Mouse (Mus musculus) urinary bladder, postnatal 10 days (tissue): Measurements from ENCODE around the gene Tab1.

Source experiments
- DNase-seq: peaks from one replicate; pipeline ENCODE4 v3.0.0; 2022; ENCODE audit warnings: low spot score

Tab1 gene

GRCm38 (mm10) chr15:80163274-80163673 lies 30.3 kb downstream of the Tab1 start:
- DNase-seq, result no peak

DNA sequence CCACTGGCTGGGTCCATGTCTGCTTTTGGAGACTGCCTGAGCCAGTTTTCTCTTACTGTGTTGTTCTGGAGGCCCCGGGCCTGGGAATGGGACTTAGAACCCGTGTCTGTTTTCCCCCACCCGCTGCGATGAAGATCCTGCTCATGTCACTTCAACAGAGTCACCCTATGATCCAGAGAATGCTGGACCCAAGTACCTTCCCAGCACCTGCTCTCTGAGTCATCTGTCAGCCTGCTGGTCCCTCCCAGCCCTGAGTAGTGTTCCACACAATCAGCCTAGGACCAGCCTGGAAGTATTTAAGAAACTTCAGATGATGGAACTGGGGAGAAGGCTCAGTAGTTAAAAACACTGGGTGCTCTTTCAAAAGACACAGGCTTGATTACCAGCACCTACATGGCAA lies 30.8 kb downstream of the Tab1 start:
- no peak for DNase-seq

- no peak for DNase-seq
Measured at GRCm38 (mm10) chr15:80165396-80165795, 32.5 kb downstream of the Tab1 start.

DNA sequence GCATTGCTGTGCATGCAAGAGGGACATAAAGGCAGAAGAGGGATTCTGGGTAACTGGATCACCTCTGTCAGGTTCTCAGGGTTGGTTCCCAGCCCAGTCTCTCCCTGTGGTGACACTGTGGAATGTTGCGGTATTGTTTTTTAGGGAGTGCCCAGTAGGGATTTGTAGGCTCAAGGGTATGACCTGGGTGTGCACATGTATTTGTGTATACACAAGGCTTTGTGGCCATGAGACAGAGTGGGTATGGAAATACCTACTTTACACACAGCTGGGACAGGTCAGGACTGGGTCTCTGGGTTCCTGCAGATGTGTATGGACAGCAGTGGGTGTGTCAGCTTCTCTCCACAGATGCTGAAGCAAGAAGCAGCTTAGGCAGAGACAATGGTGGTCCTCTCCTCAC lies 36.6 kb downstream of the Tab1 start:
- no peak for DNase-seq

GRCm38 (mm10) chr15:80170357-80170756 lies 37.4 kb downstream of the Tab1 start:
- no peak for DNase-seq

- DNase-seq, result no peak
Measured at GRCm38 (mm10) chr15:80171286-80171685, 38.4 kb downstream of the Tab1 start.

DNA sequence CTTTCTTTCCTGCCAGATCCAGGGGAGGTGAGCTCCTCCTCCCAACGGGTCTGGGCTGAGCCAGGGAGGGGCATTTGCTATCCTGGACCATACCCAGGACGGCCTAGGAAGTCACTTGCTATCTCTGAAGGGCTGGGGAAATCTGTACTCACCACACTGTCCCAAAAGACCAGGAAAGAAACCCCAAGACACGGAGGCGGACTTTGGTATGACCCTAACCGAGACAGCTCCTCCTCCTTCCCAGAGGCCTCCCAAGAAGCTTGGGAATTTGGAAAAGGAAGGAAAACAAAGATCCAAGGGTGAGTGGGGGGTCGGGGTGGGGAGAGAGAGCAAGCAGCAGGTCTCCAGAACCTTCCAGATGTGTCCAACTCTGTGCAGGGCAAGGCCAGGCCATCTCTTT lies 38.9 kb downstream of the Tab1 start:
- DNase-seq, result no peak

GRCm38 (mm10) chr15:80173001-80173771 lies 40.3 kb downstream of the Tab1 start, which contains the start of gene Mgat3:
Gene Mgat3, plus strand, starts transcription at chr15:80173721.
- no peak for DNase-seq

- DNase-seq, result no peak
Measured at GRCm38 (mm10) chr15:80173781-80174597, 41.1 kb downstream of the Tab1 start.

GRCm38 (mm10) chr15:80174598-80174875 lies 41.6 kb downstream of the Tab1 start:
- DNase-seq, result no peak

DNA sequence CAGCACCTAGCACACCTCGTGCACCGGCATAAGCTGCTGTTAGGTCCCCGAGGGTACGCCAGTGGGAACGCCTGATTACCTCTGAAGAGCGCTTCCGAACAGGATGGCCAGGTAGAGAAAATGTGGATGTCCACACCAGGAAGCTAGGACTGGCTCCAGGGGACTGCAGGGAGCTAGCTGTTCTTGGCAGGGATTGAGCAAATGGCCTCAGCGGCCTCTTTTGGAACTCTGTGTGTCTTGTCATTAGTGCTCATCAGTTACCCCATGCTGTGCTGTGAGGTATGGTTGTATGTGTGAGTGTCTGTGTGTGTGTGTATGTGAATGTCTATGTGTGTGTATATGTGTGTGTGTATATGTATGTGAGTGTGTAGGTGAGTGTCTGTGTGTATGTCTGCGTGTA lies 42.4 kb downstream of the Tab1 start:
- DNase-seq, result no peak

DNA sequence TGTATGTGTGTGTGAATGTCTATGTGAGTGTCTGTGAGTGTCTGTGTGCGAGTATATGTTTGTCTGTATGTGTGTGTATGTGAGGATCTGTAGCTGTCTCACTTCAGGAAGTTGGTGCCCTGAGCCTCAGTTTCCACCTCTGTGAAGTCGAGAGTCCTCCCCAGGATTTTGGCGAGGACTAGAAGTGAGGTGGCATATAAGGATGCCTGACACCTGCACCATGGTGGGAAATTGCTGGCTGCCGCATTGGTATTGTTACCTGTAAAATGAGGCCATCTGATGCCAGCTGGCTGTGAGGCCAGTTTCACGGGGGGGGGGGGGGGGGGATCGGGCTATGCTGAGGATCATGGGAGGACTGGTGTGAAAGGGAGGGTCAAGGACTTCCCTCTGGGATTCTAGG lies 42.8 kb downstream of the Tab1 start:
- DNase-seq, result no peak

DNA sequence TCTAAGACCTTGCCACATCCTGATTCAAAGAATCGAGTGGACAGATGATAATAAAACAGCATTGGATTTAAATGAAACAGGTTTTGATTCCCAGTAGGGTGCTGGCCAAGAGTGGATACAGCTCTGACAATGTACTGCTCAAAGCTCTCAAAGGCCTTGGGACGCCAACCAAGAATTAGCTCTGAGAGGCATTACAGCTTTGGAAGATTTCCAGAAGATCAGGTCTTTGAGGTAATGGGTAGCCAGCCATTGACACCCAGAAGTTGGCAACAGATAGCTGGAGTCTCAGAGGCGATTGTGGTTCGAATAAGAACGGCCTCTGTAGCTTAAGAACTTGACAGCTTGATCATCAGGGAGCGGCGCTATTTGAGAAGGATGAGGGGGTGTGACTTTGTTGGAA lies 48.6 kb downstream of the Tab1 start:
- no peak for DNase-seq

GRCm38 (mm10) chr15:80182072-80182700 lies 49.3 kb downstream of the Tab1 start:
- no peak for DNase-seq

GRCm38 (mm10) chr15:80188927-80189326 lies 56.0 kb downstream of the Tab1 start:
- no peak for DNase-seq

- DNase-seq, result no peak
Measured at GRCm38 (mm10) chr15:80190075-80190474, 57.1 kb downstream of the Tab1 start.

GRCm38 (mm10) chr15:80191585-80192245 lies 58.8 kb downstream of the Tab1 start:
- DNase-seq, result no peak

GRCm38 (mm10) chr15:80192246-80192585 lies 59.3 kb downstream of the Tab1 start:
- DNase-seq, result no peak

DNA sequence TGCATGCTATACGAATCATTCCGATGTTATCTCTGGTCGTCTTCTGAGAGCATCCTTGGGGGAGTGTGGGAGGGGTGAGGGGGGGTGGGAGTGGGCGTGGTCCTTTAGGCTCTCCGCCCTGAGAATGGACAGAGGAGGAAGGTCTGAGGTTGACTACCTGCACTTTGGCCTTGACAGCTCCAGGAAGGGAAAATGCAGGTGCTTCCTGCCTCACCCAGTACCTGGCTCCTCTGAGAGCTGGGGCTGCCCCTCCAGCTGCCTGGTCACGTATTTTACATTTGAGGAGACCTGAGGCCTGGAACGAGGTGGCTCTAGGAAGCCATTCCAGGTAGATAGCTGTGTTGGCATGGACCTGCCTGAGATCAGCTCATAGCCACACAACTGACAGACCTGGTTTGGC lies 59.9 kb downstream of the Tab1 start:
- no peak for DNase-seq

DNA sequence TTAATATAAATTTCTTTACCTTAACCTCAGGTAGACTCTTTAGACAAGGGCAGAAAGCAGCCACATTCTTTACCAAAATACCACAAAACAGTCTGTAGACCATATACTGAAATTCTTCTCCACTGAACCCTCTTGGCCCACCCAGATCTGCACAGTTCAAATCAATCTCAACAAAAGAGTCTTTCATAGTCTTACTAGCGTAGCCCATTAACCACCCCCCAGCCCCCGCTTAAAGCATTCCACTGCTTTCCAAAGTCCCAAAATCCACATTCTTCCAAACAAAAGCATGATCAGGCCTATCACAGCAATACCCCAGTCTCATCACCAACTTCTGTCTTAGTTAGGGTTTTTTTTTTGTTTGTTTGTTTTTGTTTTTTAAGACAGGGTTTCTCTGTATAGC lies 66.6 kb downstream of the Tab1 start:
- DNase-seq, result no peak

DNA sequence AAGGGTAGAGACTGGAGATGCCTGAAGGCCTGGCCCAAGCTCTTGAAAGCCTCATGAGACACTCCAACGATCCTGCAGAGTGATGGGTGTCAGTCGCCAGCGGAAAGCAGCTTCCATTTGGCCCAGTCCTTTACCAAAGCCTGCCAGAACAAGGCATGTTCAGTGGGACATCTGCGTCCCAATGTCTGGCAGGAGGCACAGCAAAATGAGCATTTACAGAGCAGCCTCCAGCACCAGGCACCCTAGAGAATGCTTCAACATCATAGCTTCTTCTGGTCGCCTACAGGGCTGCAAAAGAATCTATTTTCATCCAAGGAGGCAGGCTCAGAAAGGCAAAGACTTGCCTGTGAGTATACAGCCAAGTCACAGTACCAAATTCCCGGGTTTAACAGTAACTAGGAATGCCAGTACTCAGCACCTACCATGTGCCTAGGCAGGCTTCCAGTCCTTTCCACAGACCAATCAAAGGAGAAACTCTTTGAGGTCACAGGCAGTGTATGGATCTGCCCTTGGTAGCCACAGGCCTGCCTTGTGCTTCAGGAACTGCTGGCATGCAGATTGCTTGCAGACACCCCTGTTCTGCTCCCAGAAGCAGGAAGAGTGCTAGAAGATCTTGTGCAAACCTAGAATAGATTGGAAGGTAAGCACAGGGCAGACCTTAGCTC lies 69.3 kb downstream of the Tab1 start:
- no peak for DNase-seq

GRCm38 (mm10) chr15:80203406-80203805 lies 70.5 kb downstream of the Tab1 start:
- no peak for DNase-seq
